10 mouse cellular contexts compared by ENCODE assay signal in the genomic region with DNA sequence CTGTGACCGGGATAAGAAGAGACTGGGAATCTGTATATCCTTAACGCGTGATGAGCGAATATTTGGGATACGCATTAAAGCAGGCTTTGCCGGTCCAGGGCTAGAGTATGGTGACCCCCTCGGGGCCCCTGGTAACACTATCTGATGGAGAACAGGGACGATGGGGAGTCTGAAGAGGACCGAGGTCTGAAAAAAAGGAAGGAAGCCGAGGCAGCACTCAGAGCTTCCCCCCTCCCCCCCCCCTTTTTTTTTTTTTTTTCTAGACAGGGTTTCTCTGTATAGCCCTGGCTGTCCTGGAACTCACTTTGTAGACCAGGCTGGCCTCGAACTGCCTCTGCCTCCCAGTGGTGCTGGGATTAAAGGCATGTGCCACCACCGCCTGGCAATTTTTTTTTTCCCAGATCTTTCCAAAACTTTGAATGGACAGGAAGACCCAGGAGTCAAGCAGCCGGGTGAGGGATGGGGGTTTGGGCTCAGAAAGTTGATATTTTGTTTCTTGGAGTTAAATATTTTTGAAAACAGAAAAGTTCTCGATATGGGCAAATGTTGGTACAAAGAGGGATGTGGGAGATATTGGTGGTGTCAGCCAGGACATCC. TPM values are rescaled to one million over a fixed set of nuclear protein-coding genes. Genes with fewer than 3 reads are reported as not detected.
DNase-seq lines count a peak whose midpoint lies in the region; ATAC-seq and TF ChIP-seq lines count a peak whose summit lies in the region.
"Had no signal": no experiment of that assay in that cellular context is flagged by ENCODE, and none has a peak within 500 bp of the region (broad histone marks: within the 10 kb centered on the region; RNA-seq: fewer than 3 reads in every experiment).

No protein-coding gene starts in this region.

- H3K4me3 ChIP-seq in heart, adult 2 months: no peak overlapping the region
- no peak overlapping the region; the same call in 1 of the 2 replicates for H3K4me3 ChIP-seq in heart, embryonic 10.5 days
- H3K4me3 ChIP-seq in lung, embryonic 16.5 days (ENCODE audit: low read length): no peak overlapping the region; the same call in 1 of the 2 replicates
- H3K4me3 ChIP-seq in intestine, embryonic 15.5 days (replicated peaks): no peak overlapping the region

- WGBS in heart, adult 2 months: 32% methylated on average over 14 of the region's 14 CpGs
- WGBS in heart, embryonic 10.5 days: 26% methylated on average over 14 of the region's 14 CpGs
- WGBS in lung, embryonic 16.5 days: 28% methylated on average over 14 of the region's 14 CpGs
- 32% methylated on average over 14 of the region's 14 CpGs for WGBS in intestine, embryonic 15.5 days

- peak overlapping the region; percentile 95 for H3K9ac ChIP-seq in heart, adult 2 months (ENCODE audit: low read depth, low read length)
- H3K9ac ChIP-seq in lung, embryonic 16.5 days (ENCODE audit: low read length): no peak overlapping the region
- no peak overlapping the region for H3K9ac ChIP-seq in intestine, embryonic 15.5 days

- DNase-seq in heart, adult 2 months: peak in 1 of 2 experiments; percentile 32
- DNase-seq in heart, embryonic 10.5 days (ENCODE audit: low spot score): no peak
- DNase-seq in lung, postnatal 25 days (ENCODE audit: low spot score): no peak
- DNase-seq in naive thymus-derived CD4-positive, alpha-beta T cell, adult 2 months (ENCODE audit: low read depth): peak; percentile 30
- DNase-seq in ovary, postnatal 14 days (ENCODE audit: low spot score): no peak
- DNase-seq in cerebellum, adult 9-11 months: no peak
- DNase-seq: gastrocnemius, postnatal 36 days; right cerebral cortex, postnatal 14 days had no signal

- H3K9me3 ChIP-seq in heart, embryonic 10.5 days: no peaks in the 10 kb centered on the region
- no peaks in the 10 kb centered on the region for H3K9me3 ChIP-seq in lung, embryonic 16.5 days (ENCODE audit: control insufficient read depth, low read length)
- no peaks in the 10 kb centered on the region for H3K9me3 ChIP-seq in intestine, embryonic 15.5 days

- intact Hi-C loops in heart, adult 2 months (cut with DNase I): loop anchor here (10.0 kb wide), 1 partner anchor 172 kb away; the partner anchor contains the start of gene Wdr5b

- no peaks in the 10 kb centered on the region for H3K27me3 ChIP-seq in heart, adult 2 months (ENCODE audit: control insufficient read depth, insufficient read depth, low read length)
- peaks cover 31% of the 10 kb centered on the region for H3K27me3 ChIP-seq in heart, embryonic 10.5 days (ENCODE audit: insufficient read depth, poor library complexity, severe bottlenecking)
- H3K27me3 ChIP-seq in lung, embryonic 16.5 days (ENCODE audit: control insufficient read depth, insufficient read depth, low read depth, low read length): peaks cover 9% of the 10 kb centered on the region
- H3K27me3 ChIP-seq in intestine, embryonic 15.5 days (replicated peaks): no peaks in the 10 kb centered on the region

- TF ChIP-seq POLR2A in heart, adult 2 months (IDR thresholded peaks at IDR 0.05; ENCODE audit: insufficient read depth, low read depth, low read length): no peak

- no peak for ATAC-seq in lung, embryonic 16.5 days (ENCODE audit: low read depth)
- ATAC-seq in intestine, embryonic 15.5 days: no peak

- TF ChIP-seq EP300 in heart, adult 2 months (IDR thresholded peaks at IDR 0.05; ENCODE audit: insufficient read depth, low read depth, low read length): no peak

- H3K79me2 ChIP-seq in heart, adult 2 months (replicated peaks; ENCODE audit: control insufficient read depth, insufficient read depth, low read length): no peaks in the 10 kb centered on the region

- H3K4me1 ChIP-seq in heart, adult 2 months (ENCODE audit: control insufficient read depth, insufficient read depth, low read length): peaks cover 7% of the 10 kb centered on the region; the same call in 1 of the 2 replicates
- peaks cover 8% of the 10 kb centered on the region; the same call in 1 of the 2 replicates for H3K4me1 ChIP-seq in heart, embryonic 10.5 days
- peaks cover 5% of the 10 kb centered on the region for H3K4me1 ChIP-seq in lung, embryonic 16.5 days (replicated peaks; ENCODE audit: control insufficient read depth, insufficient read depth, low read length)
- 0 out of 2 replicates have a peak, but pooled peaks cover 3% of the 10 kb centered on the region for H3K4me1 ChIP-seq in intestine, embryonic 15.5 days (replicated peaks)

- H3K4me2 ChIP-seq in lung, embryonic 16.5 days (ENCODE audit: low read depth, low read length): peak overlapping the region; percentile 88
- H3K4me2 ChIP-seq in intestine, embryonic 15.5 days (replicated peaks): peak overlapping the region; percentile 86

- no peak for TF ChIP-seq CTCF in heart, adult 2 months (IDR thresholded peaks at IDR 0.05)

- H3K27ac ChIP-seq in heart, adult 2 months: peak overlapping the region; percentile 96
- no peak overlapping the region for H3K27ac ChIP-seq in heart, embryonic 10.5 days
- no peak overlapping the region for H3K27ac ChIP-seq in lung, embryonic 16.5 days (ENCODE audit: low read length)
- no peak overlapping the region for H3K27ac ChIP-seq in intestine, embryonic 15.5 days

- H3K36me3 ChIP-seq in heart, adult 2 months (ENCODE audit: control insufficient read depth, insufficient read depth, low read length): peaks cover 1% of the 10 kb centered on the region; the same call in 1 of the 2 replicates
- H3K36me3 ChIP-seq in heart, embryonic 10.5 days: no peaks in the 10 kb centered on the region
- no peaks in the 10 kb centered on the region for H3K36me3 ChIP-seq in lung, embryonic 16.5 days (ENCODE audit: control insufficient read depth, insufficient read depth, low read length)
- H3K36me3 ChIP-seq in intestine, embryonic 15.5 days: no peaks in the 10 kb centered on the region

RNA-seq across cellular contexts. Expression of gene Parp14, which starts 1.2 kb away (rescaled TPM):
- total RNA-seq in heart, adult 2 months (2021): 10 to 100 TPM in 1 of 2 experiments, 1 to 10 TPM in 1; 9.9 to 11.3 TPM
- 3.8 and 5.9 TPM in 2 replicates for polyA plus RNA-seq in heart, adult 2 months (2012; rRNA removed)
- 0.15 and 0.22 TPM in 2 replicates for polyA plus RNA-seq in heart, embryonic 10.5 days (2016; fragmentation: Nextera tagmentation; extraction: Ambion mirVana)
- polyA plus RNA-seq in lung, embryonic 16.5 days (2015; fragmentation: Nextera tagmentation; extraction: Ambion mirVana): 1.5 and 1.9 TPM in 2 replicates
- 1.2 and 2.2 TPM in 2 replicates for polyA plus RNA-seq in intestine, embryonic 15.5 days (2015; fragmentation: Nextera tagmentation; extraction: Ambion mirVana)
